Mouse (Mus musculus) cerebellum, adult 2 months (tissue): ENCODE measurements around the gene Plekhn1. TPM values are rescaled to one million over a fixed set of nuclear protein-coding genes. Genes with fewer than 3 reads are reported as not detected.
A peak's percentile ranks its signal among the peaks of the same experiment; 100 is the strongest.

Experiments
- DNase-seq, 2 experiments: peaks; one replicate each; pipeline ENCODE4 v3.0.0; 2021
- H3K27ac ChIP-seq: fragments of 200-500 bp; 2 replicates; pipeline ENCODE4 v1.5.1; 2012; ENCODE audit warnings: low read length, control low read depth, inconsistent platforms; ENCODE audit not compliant: insufficient read depth
- H3K27me3 ChIP-seq: fragments of 200-500 bp; 2 replicates; pipeline ENCODE4 v1.6.1; 2012; ENCODE audit warnings: inconsistent platforms, mild to moderate bottlenecking, low read length, moderate library complexity; ENCODE audit not compliant: control insufficient read depth, insufficient read depth
- H3K4me1 ChIP-seq: fragments of 200-500 bp; 2 replicates; pipeline ENCODE4 v1.6.1; 2011; ENCODE audit warnings: low read length; ENCODE audit not compliant: control insufficient read depth, insufficient read depth
- H3K4me3 ChIP-seq: fragments of 200-500 bp; replicated peaks from 2 replicates; pipeline ENCODE3; 2011; ENCODE audit warnings: mild to moderate bottlenecking, low read depth, low read length, control low read depth; ENCODE audit not compliant: insufficient read depth
- CTCF ChIP-seq: fragments of 200-500 bp; IDR thresholded peaks from 2 replicates; pipeline ENCODE4 v1.5.1; 2011; ENCODE audit warnings: low read depth, mild to moderate bottlenecking, control low read depth, low read length, moderate library complexity, borderline replicate concordance; ENCODE audit not compliant: insufficient read depth
- POLR2A ChIP-seq: fragments of 200-500 bp; IDR thresholded peaks from 2 replicates; pipeline ENCODE4 v1.6.1; 2011; ENCODE audit warnings: low read length, control low read depth, borderline replicate concordance; ENCODE audit not compliant: insufficient read depth
- WGBS: fragments of 180-500 bp; shearing (Covaris S2); methylation state at CpG from one replicate; pipeline ENCODE4 v1.1.7; 2018; 5-methylcytosine and 5-hydroxymethylcytosine counted together
- polyA plus RNA-seq: library from polyadenylated mRNA; depleted of rRNA; stranded (reverse); fragments of >200 nt; gene quantifications from 2 replicates; pipeline ENCODE4 v1.2.3, GENCODE M21; 2012

Gene Plekhn1
- polyA plus RNA-seq, 1 experiment = 93.4 TPM

- no peak for DNase-seq
- WGBS = 77% methylated on average over 11 of the region's 11 CpGs
- no peak overlapping the region for H3K27ac ChIP-seq
- 0 out of 2 replicates have a peak, but pooled peaks cover 3% of the 10 kb centered on the region for H3K4me1 ChIP-seq
- TF ChIP-seq POLR2A (no peak), CTCF (no peak)
- no peak overlapping the region for H3K4me3 ChIP-seq
- H3K27me3 ChIP-seq = no peaks in the 10 kb centered on the region; the same call in 1 of the 2 replicates
Observed at GRCm38 (mm10) chr4:156249567-156249966, 14.9 kb upstream of the Plekhn1 start.

- H3K27ac ChIP-seq = no peak overlapping the region
- TF ChIP-seq CTCF (no peak), POLR2A (no peak)
- no peak for DNase-seq
- peak overlapping the region; percentile 69 for H3K4me3 ChIP-seq
- WGBS = 13% methylated on average over 58 of the region's 60 CpGs
- H3K27me3 ChIP-seq = no peaks in the 10 kb centered on the region
- H3K4me1 ChIP-seq = peaks cover 3% of the 10 kb centered on the region; the same call in 1 of the 2 replicates
Observed at GRCm38 (mm10) chr4:156236651-156237447, 2.2 kb upstream of the Plekhn1 start.

DNA sequence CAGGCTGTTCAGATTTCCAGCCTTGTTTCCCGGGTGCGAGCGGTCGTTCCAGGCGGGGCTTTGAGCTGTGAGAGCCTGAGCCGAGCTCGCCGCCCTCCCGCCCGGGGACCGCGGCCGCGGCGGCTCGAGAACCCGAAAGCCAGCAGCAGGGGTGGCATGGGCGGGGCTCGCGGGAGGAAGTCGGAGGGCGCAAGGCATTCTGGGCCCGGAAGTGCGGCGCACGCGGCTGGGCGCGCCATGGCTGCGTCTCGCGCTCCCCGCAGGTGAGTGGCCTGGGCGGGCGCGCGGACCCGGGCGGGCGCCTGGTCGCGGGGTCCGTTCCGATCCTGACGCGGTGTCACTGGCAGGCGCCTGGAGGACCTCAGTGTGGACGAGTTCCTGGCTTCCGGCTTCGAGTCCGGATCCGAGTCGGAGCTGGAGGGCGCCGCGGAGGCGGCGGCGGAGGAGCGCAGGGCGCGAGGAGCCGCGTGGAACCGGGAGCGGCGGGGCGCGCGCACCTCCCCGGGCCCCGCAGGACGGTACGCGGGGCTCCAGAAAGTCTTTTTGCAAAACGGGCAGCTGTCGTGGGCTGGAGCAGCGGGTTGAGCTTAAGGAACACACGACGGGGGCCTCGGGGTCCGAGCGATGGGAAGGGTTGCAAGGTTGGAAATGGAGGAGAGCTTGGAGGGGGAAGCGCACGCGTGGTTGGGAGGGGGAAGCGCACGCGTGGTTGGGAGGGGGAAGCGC lies 1.3 kb upstream of the Plekhn1 start, which contains the start of gene Noc2l:
Noc2l (plus strand) TSS at position 203 of the 726 bp plus-strand sequence.
- peaks cover 3% of the 10 kb centered on the region; the same call in 1 of the 2 replicates for H3K4me1 ChIP-seq
- TF ChIP-seq POLR2A (peak; percentile 77), CTCF (no peak)
- H3K27ac ChIP-seq = peak within 1 kb of the TSS; percentile 87
- H3K27me3 ChIP-seq = no peaks in the 10 kb centered on the region
- peak within 1 kb of the TSS; percentile 78 for H3K4me3 ChIP-seq
- peak; percentile 92 to 93 for DNase-seq
- WGBS = under 1% methylated on average over 90 of the region's 90 CpGs

DNA sequence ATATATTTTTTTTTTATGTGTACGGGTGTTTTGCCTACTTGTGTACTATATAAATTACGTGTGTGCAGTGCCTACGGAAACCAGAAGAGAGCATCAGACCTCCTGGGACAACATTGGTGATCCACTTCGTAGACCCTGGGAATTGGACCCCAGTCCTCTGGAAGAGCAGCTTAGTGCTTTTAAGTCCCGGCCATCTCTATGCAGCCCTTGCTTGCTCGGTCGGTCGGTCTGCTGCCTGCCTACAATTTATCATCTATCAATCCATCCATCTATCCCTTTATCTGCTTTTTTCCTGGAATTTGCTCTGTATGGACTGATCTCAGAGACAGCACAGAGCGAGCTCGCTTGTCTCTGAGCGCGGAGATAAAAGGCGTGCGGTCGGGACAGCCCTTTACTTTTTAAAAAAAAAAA lies 708 bp upstream of the Plekhn1 start:
- peak in 1 of 2 experiments; percentile 50 for DNase-seq
- Histone ChIP-seq H3K4me3 (peak overlapping the region; percentile 56), H3K27ac (peak overlapping the region; percentile 62), H3K27me3 (no peaks in the 10 kb centered on the region), H3K4me1 (peaks cover 3% of the 10 kb centered on the region; the same call in 1 of the 2 replicates)
- WGBS = under 1% methylated on average over 15 of the region's 15 CpGs
- no peak for TF ChIP-seq POLR2A
- TF ChIP-seq CTCF = no peak

GRCm38 (mm10) chr4:156234021-156234501 lies 596 bp downstream of the Plekhn1 start:
- peaks cover 3% of the 10 kb centered on the region; the same call in 1 of the 2 replicates for H3K4me1 ChIP-seq
- WGBS = under 1% methylated on average over 17 of the region's 17 CpGs
- peak; percentile 56 to 61 for DNase-seq
- TF ChIP-seq POLR2A = no peak
- TF ChIP-seq CTCF = no peak
- no peaks in the 10 kb centered on the region for H3K27me3 ChIP-seq
- peak overlapping the region; percentile 81 for H3K4me3 ChIP-seq
- H3K27ac ChIP-seq = peak overlapping the region; percentile 25; the same call in 1 of the 2 replicates

GRCm38 (mm10) chr4:156228393-156229024 lies 6.1 kb downstream of the Plekhn1 start:
- WGBS = 29% methylated on average over 12 of the region's 12 CpGs

DNA sequence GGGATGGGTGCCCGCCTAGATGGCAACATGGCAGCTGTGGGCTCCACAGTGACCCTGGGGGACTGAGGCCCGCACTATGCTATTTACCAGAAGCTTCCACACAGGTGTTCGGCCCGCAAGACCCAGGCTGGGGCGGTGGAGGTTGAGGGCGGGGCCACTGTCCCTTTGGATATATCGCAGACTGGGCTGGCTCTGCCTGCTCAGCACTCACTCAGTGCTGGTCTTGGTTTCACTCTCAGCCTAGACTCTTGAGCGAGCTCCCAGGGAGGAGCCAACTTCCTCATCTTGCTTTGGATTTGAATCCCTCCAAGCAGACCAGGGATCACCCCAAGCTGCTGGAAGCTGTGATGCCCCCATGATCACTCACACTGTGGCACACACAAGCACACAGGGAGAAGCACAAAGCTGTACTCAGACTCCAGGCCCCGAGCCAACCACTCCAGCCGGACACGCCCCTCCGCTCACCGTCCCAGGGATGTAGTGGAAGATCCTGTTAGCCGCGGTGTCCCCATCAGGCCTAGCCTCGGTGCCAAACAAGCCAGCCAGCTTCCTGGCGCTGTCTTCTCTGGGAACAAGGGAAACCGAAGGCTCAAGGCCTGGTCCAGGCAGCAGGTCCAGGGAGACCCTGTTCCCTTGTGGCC lies 6.8 kb downstream of the Plekhn1 start:
- TF ChIP-seq POLR2A = no peak
- TF ChIP-seq CTCF = no peak
- peaks cover 5% of the 10 kb centered on the region; the same call in 1 of the 2 replicates for H3K4me1 ChIP-seq
- H3K27me3 ChIP-seq = no peaks in the 10 kb centered on the region
- H3K27ac ChIP-seq = no peak overlapping the region
- 26% methylated on average over 18 of the region's 18 CpGs for WGBS
- H3K4me3 ChIP-seq = no peak overlapping the region
- no peak for DNase-seq

More at GRCm38 (mm10) chr4:156228393-156229024, 6.1 kb downstream of the Plekhn1 start:
- Histone ChIP-seq H3K27ac (no peak overlapping the region), H3K4me1 (peaks cover 5% of the 10 kb centered on the region; the same call in 1 of the 2 replicates), H3K27me3 (no peaks in the 10 kb centered on the region), H3K4me3 (no peak overlapping the region)
- TF ChIP-seq POLR2A (no peak), CTCF (no peak)
- no peak for DNase-seq
